Mouse (Mus musculus) A20 (cell line): ENCODE data around the gene 4933424G06Rik.

Experiments
- DNase-seq: peaks from one replicate; pipeline ENCODE4 v3.0.0-alpha.2; 2011; ENCODE audit warnings: low read depth, low spot score

The 4933424G06Rik gene

DNA sequence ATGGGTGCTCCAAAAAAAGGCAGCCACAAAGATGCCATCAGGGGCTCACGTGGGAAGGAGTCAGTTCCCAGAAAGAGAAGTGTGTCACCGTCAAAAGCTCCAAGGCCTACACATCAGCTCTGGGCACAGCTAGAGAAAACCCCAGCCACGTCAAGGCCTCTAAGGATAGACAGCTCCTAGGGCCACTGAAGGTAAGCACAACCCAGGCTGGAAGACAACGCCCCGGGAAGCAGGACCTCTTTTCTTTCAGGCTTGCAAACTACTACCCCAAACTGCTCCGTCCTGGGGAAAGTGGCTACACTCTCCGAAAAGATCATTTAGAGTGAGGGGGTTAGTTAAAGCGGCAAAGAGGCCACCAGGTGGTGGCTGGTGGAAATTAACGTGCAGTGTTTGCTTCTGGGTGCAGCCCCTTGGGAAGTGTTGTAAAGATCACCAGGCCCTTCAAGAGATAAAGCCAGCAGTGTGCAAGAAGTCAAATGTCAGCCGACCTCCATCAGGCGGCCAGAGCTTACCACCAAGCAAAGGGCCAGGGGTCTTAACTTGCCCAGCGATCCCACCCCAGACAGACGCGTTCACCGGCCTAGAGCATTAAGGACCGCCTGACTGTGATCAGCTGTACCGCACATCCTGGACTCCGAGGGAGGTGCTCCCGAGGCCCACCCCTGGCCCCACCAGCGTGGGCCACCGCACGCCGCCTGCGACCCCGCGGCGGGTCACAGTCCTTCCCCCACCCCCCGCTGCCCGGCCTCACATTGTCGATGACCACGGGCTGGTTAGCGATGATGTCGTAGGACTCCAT is 695 bp upstream of the 4933424G06Rik start:
- peak; percentile 79 for DNase-seq

- DNase-seq: peak; percentile 43
These were observed 1.2 kb downstream of the 4933424G06Rik start for GRCm38 (mm10) chr1:36711104-36711503.

DNA sequence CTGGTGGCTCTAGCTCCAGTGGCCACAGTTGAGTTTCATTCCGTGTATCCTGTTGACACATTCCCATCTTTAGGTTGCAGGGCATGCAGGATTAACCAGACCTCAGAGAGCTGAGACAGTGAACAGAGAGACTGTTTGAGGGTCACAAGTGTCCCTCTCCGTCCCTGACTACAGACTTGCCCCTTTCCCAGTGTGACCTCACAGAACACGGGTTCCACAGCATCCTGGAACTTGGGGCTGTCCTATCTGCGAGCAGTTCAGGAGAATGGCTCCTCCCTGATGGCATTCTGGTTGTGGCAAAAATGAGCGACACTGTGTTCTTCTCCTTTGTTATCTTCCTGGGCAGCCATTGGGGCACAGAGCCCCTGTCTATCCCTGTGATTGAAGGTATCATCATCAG is 4.4 kb downstream of the 4933424G06Rik start, which contains the start of gene Actr1b:
TSS of gene Actr1b (minus strand) at position 112 of the 400 bp plus-strand sequence.
- no peak for DNase-seq

- no peak for DNase-seq
These were observed 8.8 kb downstream of the 4933424G06Rik start for GRCm38 (mm10) chr1:36718786-36719185.

DNA sequence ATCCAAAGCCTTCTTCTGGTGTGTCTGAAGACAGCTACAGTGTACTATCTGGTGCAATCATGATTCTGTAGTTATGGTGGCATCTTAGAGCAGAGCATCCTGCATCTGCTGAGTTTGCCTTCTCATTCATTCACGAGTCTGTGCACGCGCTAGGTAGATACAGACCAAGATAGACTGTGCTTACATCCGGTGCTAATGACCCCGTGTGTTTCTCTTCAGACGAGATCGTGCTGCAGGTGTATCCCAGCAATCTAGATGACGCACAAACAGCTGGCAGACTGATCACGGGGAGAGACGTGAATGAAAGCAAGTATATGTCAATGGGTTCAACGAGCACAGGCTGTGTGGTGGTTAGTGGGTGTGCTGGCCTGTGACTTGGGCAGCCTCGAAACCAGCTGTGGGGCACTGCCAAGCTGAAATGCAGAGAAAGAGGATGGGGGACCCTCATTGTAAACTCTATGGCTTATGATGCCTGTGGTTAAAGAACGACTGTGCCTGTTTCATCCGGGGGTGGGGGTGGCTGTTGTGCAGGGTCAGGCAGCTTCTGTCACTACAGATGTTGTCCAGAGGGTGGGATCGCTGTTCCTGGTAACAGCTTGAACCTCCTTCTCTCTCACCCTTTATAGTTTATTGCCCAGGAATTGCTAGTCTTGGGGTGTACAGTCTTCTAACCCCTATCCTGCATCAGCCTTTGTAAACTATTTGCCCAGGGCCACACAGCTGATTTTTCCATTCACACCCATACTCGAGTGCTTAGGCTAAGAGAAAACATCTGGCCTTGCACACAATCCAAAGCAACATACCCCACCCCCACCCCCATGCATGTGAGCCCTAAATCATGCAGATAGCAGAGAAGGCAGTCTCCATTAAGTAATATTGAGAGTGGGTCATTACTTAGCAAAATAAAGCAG is 13.5 kb downstream of the 4933424G06Rik start:
- peak; percentile 44 for DNase-seq

GRCm38 (mm10) chr1:36724057-36724431 is 14.1 kb downstream of the 4933424G06Rik start:
- no peak for DNase-seq

DNA sequence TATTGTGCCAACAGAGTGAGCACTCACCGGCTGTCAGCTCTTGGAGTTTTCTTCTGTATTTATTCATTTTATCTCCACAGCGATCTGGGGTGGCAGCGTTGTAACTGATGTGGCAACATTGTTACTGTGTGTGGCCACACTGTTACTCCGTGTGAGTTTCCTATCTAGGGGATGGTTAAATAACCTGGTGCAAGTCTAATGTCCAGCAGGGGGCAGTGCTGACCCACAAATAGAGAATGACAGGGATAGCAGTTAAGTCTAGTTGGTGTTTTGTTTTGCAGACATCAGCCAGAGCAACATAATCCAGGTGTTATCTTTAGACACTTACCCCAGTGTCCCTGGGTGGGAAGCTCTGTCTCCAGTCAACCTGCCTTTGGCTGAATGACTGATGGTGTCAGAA is 27.4 kb downstream of the 4933424G06Rik start:
- peak; percentile 83 for DNase-seq

- DNase-seq: no peak
These were observed 29.3 kb downstream of the 4933424G06Rik start for GRCm38 (mm10) chr1:36739231-36739630.

- no peak for DNase-seq
These were observed 33.1 kb downstream of the 4933424G06Rik start for GRCm38 (mm10) chr1:36743046-36743445.

DNA sequence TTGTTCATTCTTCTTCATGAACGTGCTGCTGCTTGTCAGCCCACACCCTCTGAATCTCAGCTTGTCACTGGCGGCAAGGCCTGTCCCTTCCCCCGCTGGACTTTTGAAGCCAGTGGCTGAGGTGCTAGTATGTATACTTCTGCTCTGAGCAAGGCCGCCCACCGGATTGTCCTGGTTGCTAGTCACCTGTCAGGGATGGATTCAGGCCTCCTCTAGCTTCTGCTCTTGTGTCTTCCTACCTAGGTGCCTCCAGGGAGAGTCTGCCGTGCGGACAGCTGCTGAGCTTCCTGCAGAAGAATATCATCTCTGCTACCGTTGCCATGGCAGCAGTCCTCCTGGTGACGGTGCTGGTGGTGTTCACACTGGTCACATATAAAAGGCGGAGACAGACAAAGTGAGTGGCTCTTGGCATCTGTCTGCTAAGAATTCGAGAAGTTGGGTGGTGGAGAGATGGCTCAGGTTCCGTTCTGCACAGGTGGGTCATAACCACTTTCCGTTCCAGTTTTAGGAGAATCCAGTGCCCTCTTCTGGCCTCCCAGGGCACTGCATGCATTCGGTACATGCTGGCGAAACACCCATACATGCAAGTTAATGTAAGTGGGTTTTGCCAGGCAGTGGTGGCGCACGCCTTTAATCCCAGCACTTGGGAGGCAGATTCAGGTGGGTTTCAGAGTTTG is 34.5 kb downstream of the 4933424G06Rik start:
- DNase-seq: peak; percentile 82

DNA sequence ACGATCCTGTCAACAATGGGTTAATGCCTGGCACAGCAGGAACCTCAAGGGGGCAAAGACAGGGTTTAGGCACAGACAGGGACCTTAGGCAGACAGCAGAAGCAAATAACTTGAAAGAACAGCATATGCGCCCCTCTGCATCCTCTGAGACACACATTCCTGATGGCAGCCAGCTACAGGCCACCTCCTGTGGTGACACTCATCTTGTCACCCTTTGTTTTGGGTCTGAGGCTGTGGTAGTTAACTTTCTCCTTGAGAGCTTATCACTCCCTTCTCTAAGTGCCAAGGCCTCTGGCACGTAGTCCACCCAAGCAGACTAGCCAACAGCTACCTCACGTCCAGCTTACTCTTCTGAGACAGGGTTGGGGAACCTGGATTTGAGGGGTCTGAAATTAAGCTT is 35.7 kb downstream of the 4933424G06Rik start:
- DNase-seq: no peak

GRCm38 (mm10) chr1:36746452-36746851 is 36.5 kb downstream of the 4933424G06Rik start:
- DNase-seq: peak; percentile 48

- DNase-seq: no peak
These were observed 44.2 kb downstream of the 4933424G06Rik start for GRCm38 (mm10) chr1:36753932-36754675.

GRCm38 (mm10) chr1:36758553-36758952 is 48.6 kb downstream of the 4933424G06Rik start:
- no peak for DNase-seq

GRCm38 (mm10) chr1:36759076-36759475 is 49.1 kb downstream of the 4933424G06Rik start:
- no peak for DNase-seq

- no peak for DNase-seq
These were observed 50.5 kb downstream of the 4933424G06Rik start for GRCm38 (mm10) chr1:36760401-36760800.

DNA sequence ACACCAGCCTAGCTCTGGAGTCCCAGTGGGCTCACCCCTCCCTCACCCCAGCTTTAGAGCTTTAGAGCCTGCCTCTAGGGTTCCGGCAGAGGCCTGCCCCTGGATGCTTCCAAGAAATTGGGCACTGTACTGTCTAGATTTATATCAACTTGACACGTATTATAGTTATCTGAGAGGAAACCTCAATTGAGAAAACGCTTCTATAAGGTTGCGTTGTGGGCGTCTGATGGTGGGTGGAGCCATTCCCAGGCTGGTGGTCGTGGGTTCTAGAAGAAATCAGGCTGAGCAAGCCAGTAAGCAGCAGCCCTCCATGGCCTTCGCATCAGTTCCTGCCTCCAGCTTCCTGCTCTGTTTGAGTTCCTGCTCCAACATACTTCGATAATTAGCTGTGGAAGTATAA is 51.1 kb downstream of the 4933424G06Rik start:
- no peak for DNase-seq

DNA sequence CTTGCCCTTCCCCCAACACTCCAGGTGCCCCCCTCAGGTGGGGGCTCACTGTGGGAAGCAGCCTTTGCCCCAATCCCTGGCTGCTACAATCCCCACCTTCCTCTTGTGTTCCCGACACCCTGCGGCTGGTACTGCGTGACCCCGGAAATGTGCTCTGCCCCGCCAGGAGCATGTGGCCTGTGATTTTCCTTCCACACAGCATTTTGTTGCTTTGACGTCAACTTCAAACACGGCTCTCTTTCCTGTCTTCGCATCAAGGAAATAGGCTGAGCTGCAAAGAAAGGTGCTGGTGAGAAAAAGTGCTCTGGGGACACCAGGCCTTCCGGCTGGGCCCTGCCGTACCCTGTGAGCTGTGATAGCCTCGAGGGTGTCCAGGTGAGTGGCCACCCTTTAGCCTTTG is 51.6 kb downstream of the 4933424G06Rik start, which contains the start of gene Zap70:
TSS of gene Zap70 (plus strand) at position 231 of the 400 bp plus-strand sequence.
- DNase-seq: no peak

DNA sequence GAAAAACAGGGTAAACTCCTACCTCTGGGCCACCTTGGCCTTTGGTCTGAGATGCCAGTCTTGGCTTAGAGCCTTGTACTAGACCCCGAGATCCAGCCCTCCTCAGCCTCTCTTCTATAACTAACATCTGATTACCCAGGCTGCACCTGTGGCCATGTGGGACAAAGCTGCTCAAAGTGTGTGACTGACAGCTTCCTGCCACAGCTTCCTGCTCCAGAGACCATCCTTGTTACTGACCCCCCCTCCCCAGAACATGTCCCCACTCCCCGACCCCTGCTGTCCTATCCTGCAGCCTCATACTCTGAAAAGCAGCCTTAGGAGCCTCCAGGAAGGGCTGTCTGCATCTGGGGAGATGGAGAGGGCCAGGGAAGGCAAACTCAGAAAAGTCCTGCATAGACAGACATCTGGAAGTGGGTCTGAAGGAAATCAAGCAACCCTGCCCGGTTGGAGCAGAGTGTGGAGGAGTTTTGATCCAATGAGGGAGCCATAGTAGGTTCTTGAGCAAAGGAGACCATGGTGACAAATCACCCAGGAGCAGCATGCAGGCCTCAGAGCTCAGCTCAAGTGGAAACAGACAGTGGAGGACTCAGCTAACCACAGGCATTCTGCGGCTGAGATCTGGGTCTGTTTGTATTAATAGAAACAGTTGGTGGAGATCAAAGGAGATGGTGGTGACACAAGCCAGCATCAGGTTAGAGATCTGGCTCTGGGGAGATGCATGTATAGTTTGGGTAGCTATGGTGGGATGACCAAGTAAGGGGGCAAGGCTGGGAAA is 56.7 kb downstream of the 4933424G06Rik start:
- no peak for DNase-seq

- DNase-seq: no peak
These were observed 57.4 kb downstream of the 4933424G06Rik start for GRCm38 (mm10) chr1:36767321-36767720.
